Mouse (Mus musculus): ENCODE data around the gene Pln.

Pln gene

DNA sequence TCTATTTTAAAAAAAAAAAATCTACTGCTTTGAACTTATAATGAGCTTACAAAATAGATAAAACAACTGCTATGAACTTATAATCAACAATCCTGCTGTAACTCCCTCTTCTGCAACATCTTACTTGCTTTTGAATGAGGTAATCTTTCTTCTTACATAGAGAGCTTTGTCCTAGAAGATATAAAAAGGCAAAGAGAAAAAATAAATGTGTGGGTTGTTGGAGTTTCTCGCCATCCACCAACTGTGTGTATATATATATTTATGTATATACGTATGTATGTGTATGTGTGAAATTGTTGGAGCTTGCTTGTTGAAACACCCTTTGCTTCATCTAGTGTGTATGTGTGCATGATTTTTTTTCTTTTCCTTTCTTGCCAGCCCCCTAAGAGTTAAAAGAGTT is 29.8 kb downstream of the Pln start:
- no peak for DNase-seq

DNA sequence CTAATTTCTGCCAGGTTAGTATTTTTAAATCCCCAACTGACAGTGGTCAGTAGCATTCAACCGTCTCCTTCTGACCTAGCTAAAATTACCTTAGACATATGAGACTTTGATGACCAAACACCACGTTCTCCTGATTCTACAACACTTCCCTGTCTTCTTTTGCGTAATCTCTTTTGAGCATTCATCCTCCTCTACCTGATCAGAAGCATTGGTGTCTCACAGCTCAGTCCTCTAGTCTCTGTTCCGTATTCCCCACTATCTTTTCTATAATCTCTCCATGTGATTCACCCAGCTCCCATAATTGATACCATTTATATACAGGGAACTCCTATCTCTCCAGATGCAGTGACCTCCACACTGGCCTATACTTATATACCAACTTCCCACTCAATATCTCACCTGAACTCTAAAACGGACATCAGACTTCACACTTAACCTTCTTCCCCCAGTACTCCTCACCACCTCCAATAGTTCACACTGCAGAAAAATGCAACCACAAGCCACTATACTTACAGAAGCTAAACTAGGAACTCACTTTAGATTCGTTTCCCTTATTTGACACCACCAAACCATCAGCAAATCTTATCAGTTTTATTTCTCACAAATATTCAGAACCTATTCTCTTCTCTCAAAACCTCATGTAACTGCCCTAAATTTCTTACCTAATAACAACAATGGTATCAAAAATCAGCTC is 36.6 kb downstream of the Pln start:
- no peak for DNase-seq

DNA sequence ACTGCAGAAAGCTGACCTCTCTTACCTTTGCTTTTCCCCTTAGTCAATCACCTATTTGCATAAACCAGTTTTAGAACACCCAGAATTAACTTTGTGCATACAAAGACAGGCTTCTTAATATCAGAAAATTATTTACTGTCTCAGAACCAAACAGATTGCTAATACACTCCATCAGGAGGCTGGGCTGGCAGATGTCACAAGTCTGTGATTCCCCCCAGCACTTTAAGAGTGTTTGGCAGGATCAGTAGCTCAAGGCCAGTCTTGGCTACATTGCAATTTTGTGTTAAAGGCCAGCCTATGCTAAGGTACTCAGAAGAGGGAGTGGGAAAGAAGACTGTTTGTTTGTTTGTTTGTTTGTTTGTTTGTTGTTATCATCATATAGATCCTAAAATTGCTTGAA is 39.6 kb downstream of the Pln start:
- no peak for DNase-seq

DNA sequence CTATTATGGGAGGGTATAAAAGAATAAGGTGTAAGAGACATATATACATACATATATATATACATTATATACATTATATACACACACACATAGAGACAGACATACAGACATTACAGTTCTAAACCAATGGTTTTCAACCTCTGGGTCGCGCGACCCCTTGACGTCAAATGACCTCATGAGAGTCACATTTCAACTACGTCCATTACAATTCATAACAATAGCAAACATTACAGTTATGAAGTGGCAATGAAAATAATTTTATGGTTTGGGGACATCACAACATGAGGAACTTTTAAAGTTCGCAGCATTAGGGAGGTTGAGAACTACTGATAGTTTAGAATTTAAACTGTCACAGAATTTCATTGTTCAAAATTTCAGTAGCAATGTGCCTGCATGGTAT is 40.8 kb downstream of the Pln start:
- no peak for DNase-seq

DNA sequence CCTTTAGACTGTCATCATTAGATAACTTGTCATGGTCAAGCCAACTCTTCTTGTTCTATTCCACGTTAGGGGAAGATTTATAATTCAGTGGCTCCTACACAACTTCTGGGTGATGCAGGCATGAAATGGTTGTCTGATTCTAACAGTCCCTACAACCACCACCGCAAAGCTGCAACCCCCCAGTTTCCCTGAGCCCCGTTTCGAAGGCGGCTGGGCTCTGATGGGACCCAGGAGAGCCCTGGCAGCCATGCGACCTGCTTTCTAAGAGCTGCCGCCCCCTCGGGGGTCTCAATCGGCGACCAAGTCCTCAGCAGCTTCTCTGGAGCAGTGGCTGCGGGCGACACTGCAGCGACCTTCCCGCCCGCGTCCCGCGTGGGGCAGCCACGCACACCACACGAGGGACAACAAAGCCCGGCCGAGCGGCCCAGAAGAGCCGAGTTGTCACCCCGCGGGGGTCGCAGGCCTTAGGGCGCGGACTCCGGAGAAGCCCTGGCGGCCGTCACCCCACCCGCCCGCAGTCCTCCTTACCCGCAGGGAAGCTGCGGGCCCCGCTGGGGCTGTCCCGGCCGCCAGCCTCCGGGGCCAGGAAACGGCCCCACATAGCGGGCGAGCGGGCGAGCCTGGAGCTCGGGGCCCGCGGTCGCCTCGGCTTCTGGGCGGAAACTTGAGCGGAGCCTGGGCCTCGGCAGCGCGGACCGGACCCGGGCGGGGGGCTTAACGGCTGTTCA is 41.7 kb downstream of the Pln start:
- no peak for DNase-seq

DNA sequence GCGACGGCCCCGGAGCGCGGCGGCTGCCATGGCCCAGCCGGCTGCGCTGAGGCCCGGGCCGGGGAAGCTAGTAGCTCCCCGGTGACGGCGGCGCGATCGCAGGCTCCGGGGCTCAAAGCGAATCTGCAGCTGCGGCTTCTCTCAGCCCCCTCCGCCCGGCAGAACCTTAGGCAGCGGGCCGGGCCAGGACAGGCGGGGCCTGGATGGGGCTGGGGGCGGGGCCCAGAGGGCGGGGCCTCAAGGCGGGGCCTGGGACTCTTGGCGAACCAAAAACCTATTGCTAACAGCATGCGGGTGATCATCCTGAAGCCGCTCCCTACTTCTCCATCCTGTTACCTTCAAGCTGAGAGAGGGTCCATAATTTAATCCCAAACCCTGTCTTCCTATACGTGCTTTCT is 42.2 kb downstream of the Pln start, which contains the start of gene Cep85l:
Gene Cep85l (minus strand): TSS at position 239 of the 398 bp plus-strand sequence.
- peak; percentile 88 for DNase-seq

DNA sequence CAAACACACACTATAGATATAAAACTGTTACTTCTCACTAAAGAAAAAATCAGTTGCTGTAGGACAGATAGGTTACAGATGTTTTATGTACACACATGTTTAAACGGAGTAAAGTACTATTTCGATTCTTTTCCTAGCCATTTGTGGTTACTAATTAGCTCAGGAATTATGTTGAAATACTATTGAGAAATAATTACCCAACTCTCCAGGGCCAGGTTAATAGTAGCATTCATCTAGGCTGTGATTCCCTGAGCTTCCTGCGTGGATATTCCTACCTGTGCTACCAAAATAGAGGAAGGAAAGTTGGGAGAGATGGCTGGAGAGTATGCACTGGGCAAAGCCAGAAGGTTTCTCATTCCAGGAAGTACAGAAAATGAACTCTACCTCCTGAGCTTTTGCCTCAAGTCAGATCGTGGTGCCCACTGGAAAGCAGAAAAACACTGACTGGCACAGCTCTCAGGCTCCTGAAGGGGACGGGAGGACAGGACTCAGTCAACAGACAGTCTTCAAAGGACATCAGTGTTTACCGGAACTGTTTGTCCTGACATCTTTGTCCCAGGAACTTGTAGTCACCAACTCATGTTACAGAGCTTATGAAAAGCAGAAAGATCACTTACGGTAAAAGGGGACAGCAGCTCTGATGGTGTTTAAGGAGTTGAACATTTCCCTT is 45.4 kb downstream of the Pln start:
- DNase-seq = peak; percentile 16

DNA sequence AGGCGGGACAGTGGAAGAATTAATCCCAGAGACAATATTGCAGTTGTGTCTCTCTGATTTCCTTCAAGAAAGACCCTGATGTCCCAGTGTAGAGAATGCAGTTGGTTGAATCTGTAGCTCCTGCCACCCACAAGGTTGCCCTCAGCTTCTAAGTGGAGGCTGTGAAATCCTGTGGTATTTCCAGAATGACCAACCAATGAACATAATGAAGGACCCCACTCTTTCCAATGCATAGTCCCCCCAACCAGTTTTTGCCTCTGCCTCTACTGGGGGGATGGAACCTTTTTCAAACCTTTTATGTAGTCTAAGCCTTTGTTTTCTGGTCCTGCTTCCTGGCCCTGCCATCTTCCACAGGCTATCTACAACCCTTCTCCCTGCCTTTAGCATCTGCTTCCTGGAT is 47.4 kb downstream of the Pln start:
- no peak for DNase-seq

DNA sequence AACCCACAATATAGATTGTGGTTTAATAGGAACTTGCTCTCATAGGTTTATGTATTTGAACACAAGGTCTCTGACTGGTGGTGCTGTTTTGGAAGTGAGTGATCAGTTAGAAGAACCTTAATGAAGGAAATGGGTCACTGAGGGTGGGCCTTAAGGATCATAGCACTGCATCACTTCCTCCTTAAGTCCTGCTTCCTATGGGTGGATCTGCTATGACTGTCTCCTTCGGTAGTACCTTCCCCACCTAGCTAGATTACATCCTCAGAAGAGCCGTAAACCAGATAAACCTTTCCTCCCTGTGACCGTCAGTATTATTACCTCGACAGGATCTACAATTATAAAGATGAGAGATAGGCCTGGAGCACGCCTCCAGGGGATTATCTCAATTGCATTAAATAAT is 48.0 kb downstream of the Pln start:
- DNase-seq = no peak

DNA sequence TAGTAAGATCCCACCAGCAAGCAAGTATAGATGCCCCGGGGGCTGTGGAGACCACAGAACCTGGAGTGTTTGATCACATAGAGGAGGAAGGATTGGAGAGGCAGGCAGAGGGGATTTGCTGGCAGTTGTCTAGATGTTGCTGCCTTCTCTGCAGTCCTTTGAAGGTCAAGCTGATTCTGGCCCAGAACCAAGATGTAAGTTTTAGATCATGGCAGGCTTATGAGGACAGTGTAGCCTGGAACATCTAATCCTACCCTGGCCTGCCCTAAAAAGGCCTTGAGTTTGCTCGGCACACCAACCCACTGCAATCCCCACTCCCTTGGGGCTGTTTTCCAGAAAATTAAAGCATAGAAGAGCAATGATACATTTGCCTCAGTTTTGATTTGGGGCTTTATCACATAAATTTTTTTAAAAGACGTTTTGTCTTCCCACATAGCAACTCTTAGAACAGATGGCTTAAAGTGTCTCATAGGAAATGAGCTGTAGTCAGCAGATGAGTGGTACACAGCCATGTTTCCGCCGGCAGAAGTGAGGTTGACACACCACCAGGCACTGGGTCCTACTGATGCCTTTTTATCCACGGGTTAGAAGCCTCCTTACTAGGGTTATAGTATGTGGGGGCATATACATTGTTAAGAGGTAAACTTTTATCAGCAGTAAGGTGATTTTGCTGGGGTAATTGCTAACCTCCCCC is 50.9 kb downstream of the Pln start:
- DNase-seq = no peak

DNA sequence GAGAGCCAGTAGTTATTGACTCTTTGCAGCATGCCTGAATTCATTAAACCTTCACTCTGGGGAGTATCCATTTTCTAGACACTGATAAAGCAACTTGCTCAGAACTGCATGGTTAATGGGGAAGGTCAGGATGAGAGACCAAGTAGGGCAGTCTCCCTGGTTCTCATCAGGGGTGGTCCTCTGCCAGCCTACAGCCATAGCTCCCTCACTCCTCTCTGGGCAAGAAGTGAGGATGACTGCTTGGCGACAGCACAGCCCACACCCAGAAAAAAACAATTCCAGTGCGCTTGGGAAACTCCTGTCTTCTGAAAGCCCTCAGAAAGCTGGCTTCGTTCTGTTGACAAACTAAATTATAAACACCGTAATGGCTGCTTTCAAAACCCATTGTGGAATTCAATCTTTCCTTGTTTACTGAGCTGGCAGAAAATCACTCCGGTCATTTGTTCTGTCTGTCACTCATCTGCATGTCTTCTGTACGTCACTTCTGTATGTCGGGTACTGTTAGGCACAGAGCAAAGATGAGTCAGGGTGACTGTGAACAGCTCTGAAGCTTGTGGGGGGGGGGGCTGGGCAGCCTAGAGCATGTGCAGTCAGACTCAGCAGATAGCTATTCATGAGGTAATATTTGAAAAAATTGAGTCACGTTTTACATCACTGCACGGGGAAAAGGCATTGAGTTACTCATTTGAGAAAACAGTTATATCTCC is 57.6 kb downstream of the Pln start:
- DNase-seq = no peak

Data from kidney, adult 18-20 months (tissue).